Mouse (Mus musculus) hindbrain, postnatal 0 days (tissue): ENCODE measurements around the gene Gm21970. TPM values are rescaled to one million over a fixed set of nuclear protein-coding genes. Genes with fewer than 3 reads are reported as not detected.
"Not testable (repeated sequence)": the region's sequence is repeated elsewhere in the genome, so short reads cannot be mapped to it uniquely, and the experiment has no call there.

ENCODE experiments used
- ATAC-seq: fragments of 200-750 bp; cut with Nextera tagmentation; 2 replicates; pipeline ENCODE4 v1.8.0; 2017; ENCODE audit warnings: mild to moderate bottlenecking, moderate TSS enrichment, moderate library complexity
- DNase-seq: peaks from one replicate; pipeline ENCODE4 v3.0.0-alpha.2; 2015; ENCODE audit warnings: low spot score
- H3K27ac ChIP-seq: fragments of 300-500 bp; sonication (generic); 2 replicates; pipeline ENCODE4 v1.5.1; 2014; ENCODE audit warnings: mild to moderate bottlenecking
- H3K27me3 ChIP-seq: fragments of 300-500 bp; sonication (generic); 2 replicates; pipeline ENCODE4 v1.6.1; 2014; ENCODE audit warnings: low read length, mixed read lengths; ENCODE audit not compliant: insufficient read depth
- H3K36me3 ChIP-seq: fragments of 300-500 bp; sonication (generic); 2 replicates; pipeline ENCODE4 v1.6.1; 2014; ENCODE audit warnings: low read length, mixed read lengths; ENCODE audit not compliant: insufficient read depth
- H3K4me1 ChIP-seq: fragments of 300-500 bp; sonication (generic); 2 replicates; pipeline ENCODE4 v1.6.1; 2014; ENCODE audit warnings: antibody characterized with exemption, low read length, mixed read lengths; ENCODE audit not compliant: insufficient read depth
- H3K4me2 ChIP-seq: fragments of 300-500 bp; sonication (generic); 2 replicates; pipeline ENCODE4 v1.6.1; 2014; ENCODE audit warnings: low read depth, mild to moderate bottlenecking, low read length, moderate library complexity, mixed read lengths
- H3K4me3 ChIP-seq: fragments of 300-500 bp; sonication (generic); 2 replicates; pipeline ENCODE4 v1.5.1; 2014; ENCODE audit warnings: low read length
- H3K9ac ChIP-seq: fragments of 300-500 bp; sonication (generic); replicated peaks from 2 replicates; pipeline ENCODE4 v1.6.1; 2014; ENCODE audit warnings: mild to moderate bottlenecking, low read length, moderate library complexity, mixed read lengths
- H3K9me3 ChIP-seq: fragments of 300-500 bp; sonication (generic); 2 replicates; pipeline ENCODE4 v1.6.1; 2016; ENCODE audit warnings: low read length, mixed read lengths
- CTCF ChIP-seq: IDR thresholded peaks from 2 replicates; pipeline ENCODE4 v1.5.1; 2016; ENCODE audit warnings: antibody characterized with exemption, control low read depth, low read depth
- WGBS: fragments of 180-500 bp; shearing (Covaris S2); extraction: QIAGEN DNeasy Blood & Tissue Kit; methylation state at CpG from one replicate; pipeline ENCODE4 v1.1.7; 2014; 5-methylcytosine and 5-hydroxymethylcytosine counted together
- polyA plus RNA-seq: library from polyadenylated mRNA; unstranded; fragments of >200 nt; fragmentation: Nextera tagmentation; extraction: Ambion mirVana; gene quantifications from 2 replicates; pipeline ENCODE4 v1.2.1, GENCODE M21; 2015
- total RNA-seq: library from RNA; depleted of rRNA; stranded (reverse); fragments of >200 nt; gene quantifications from 2 replicates; pipeline ENCODE4 v1.2.3, GENCODE M21; 2014

Gene Gm21970
- total and polyA plus RNA-seq, 2 experiments from 2014 or later: not detected

GRCm38 (mm10) chr16:91434119-91434518 lies 42.6 kb downstream of the Gm21970 start:
- DNase-seq (no peak), ATAC-seq (no peak)
- Histone ChIP-seq H3K4me3 (no peak overlapping the region), H3K9me3 (no peaks in the 10 kb centered on the region), H3K27me3 (no peaks in the 10 kb centered on the region), H3K36me3 (no peaks in the 10 kb centered on the region), H3K27ac (no peak overlapping the region), H3K4me1 (no peaks in the 10 kb centered on the region), H3K4me2 (no peak overlapping the region), H3K9ac (no peak overlapping the region)
- no peak for TF ChIP-seq CTCF
- 89% methylated on average over 3 of the region's 3 CpGs for WGBS

DNA sequence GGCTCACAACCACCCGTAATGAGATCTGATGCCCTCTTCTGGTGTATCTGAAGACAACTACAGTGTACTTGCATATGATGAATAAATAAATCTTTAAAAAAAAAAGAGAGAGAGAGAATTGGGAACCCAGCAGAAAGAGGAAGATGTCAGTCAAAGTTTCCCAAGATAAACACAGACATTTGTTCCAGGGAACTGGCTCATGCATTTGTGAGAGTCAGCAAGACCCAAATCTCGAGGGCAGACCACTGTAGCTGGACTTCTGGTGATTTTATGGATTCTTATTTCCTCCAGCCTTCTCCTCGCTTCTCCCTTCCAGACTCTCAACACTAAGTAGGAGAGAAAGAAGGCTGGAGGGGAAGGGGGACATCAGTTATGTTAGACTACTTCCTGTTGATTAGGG lies 46.6 kb downstream of the Gm21970 start:
- no peak overlapping the region for H3K27ac ChIP-seq
- no peak for ATAC-seq
- no peak overlapping the region for H3K4me2 ChIP-seq
- no peaks in the 10 kb centered on the region for H3K4me1 ChIP-seq
- DNase-seq: no peak
- no peak overlapping the region for H3K9ac ChIP-seq
- no peaks in the 10 kb centered on the region for H3K9me3 ChIP-seq
- no peaks in the 10 kb centered on the region for H3K27me3 ChIP-seq
- 72% methylated on average over 3 of the region's 3 CpGs for whole genome bisulfite sequencing
- H3K4me3 ChIP-seq: no peak overlapping the region
- no peak for TF ChIP-seq CTCF
- H3K36me3 ChIP-seq: no peaks in the 10 kb centered on the region

DNA sequence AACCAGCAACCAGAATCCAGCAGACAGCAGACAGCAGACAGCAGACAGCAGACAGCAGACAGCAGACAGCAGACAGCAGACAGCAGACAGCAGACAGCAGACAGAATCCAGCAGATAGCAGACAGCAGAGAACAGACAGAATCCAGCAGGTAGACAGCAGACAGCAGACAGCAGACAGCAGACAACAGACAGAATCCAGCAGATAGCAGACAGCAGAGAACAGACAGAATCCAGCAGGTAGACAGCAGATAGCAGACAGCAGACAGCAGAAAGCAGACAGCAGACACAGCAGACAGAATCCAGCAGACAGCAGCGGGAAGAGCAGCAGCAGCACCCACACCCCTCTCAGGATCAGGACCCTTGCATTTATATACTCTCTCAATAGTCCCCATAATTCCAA lies 47.1 kb downstream of the Gm21970 start:
- not testable (repeated sequence) for H3K27ac ChIP-seq, H3K4me2 ChIP-seq, DNase-seq, H3K36me3 ChIP-seq, H3K9ac ChIP-seq, H3K4me3 ChIP-seq, H3K27me3 ChIP-seq, ATAC-seq, H3K4me1 ChIP-seq, H3K9me3 ChIP-seq
- 76% methylated on average over 1 of the region's 1 CpGs for WGBS

DNA sequence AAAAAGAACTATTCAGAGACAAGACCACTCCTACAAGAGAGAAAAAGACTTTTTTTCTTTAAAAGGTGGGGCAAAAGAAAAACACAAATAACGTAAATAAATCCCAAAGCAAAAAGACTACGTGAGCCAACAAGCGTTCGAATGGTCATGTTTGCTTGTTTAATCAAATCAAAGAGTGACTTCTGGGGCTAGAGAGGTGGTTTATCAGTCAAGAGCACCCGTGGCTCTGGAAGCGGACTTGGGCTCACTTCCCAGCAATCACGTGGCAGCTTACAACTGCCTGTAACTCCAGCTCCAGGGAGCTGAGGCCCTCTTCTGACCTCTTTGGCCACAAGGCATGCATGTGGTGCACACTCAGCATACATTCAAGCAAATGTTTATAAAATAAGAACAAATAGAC lies 49.8 kb downstream of the Gm21970 start:
- no peak overlapping the region for H3K4me2 ChIP-seq
- WGBS: 59% methylated on average over 7 of the region's 7 CpGs
- DNase-seq (peak; percentile 22), ATAC-seq (no peak)
- no peaks in the 10 kb centered on the region for H3K27me3 ChIP-seq
- H3K4me3 ChIP-seq: no peak overlapping the region
- no peaks in the 10 kb centered on the region for H3K4me1 ChIP-seq
- peak; percentile 24; the same call in 1 of the 2 replicates for TF ChIP-seq CTCF
- no peak overlapping the region for H3K27ac ChIP-seq
- H3K9ac ChIP-seq: no peak overlapping the region
- no peaks in the 10 kb centered on the region for H3K36me3 ChIP-seq
- H3K9me3 ChIP-seq: no peaks in the 10 kb centered on the region

DNA sequence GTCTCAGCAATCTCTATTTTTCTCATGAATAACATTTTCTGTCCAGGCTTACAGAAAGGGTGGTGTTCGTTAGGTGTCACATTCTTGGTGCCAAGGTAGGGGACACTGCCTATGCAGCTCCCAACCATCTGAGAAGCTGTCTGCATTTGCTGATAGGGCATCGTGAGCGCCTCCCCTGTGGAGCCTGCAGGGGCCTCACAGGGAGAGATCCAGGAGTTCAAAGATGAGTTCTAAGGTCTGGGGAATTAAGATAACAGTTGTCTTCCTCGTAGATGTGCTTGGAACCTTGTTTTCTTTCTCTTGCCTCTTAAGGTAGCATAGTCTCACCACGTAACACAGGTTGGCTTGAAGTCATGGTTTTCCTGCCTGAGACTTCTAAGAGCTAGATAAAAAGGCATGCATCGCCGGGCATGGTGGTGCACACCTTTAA lies 50.3 kb downstream of the Gm21970 start:
- TF ChIP-seq CTCF: no peak
- Histone ChIP-seq H3K9ac (no peak overlapping the region), H3K27ac (no peak overlapping the region), H3K4me1 (no peaks in the 10 kb centered on the region), H3K27me3 (no peaks in the 10 kb centered on the region), H3K9me3 (no peaks in the 10 kb centered on the region), H3K36me3 (no peaks in the 10 kb centered on the region), H3K4me3 (no peak overlapping the region), H3K4me2 (no peak overlapping the region)
- ATAC-seq (no peak), DNase-seq (no peak)
- WGBS: 79% methylated on average over 7 of the region's 7 CpGs

DNA sequence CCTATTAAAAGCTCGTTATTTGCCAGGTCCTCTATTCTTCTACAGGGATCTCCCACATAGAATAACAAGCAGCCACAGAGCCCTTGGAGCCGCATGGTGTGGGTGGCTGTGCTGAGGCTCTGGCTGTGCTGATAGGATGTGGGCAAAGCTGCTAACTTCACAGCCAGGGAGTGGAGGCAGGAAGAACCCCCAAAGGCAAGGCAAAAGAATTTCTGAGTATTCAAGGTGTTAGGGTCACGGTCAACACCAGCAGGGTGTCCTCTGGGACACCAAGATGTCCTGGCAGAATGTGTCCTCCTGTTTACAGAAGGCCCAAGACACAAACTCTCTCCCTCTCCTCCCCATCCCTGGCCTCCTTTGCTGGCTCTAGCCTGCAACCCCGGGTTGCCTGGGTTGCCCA lies 50.9 kb downstream of the Gm21970 start:
- Histone ChIP-seq H3K9ac (no peak overlapping the region), H3K4me3 (no peak overlapping the region), H3K4me1 (no peaks in the 10 kb centered on the region), H3K9me3 (no peaks in the 10 kb centered on the region), H3K36me3 (no peaks in the 10 kb centered on the region), H3K27ac (no peak overlapping the region), H3K27me3 (no peaks in the 10 kb centered on the region), H3K4me2 (no peak overlapping the region)
- no peak for ATAC-seq
- TF ChIP-seq CTCF: no peak
- no peak for DNase-seq
- 75% methylated on average over 4 of the region's 4 CpGs for WGBS

DNA sequence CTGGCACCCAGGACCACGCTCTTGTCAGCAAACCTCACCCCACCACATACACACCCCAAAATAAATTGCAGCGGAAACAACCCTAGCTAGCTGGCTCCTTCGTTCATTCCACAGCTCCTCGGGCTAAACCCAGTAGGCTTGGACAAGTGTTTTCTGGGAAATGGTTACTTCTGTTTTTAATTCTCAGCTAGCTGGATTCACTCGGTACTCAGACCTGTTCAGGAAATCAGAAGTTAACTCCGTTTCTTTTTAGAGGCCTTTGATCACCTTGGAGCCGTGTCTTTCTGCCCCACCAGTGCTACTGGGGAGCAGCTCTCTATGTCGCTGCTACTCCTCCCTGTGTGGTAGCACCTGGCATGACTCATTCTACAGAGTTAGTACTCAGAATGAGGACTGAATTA lies 51.7 kb downstream of the Gm21970 start:
- Histone ChIP-seq H3K4me3 (no peak overlapping the region), H3K4me2 (no peak overlapping the region), H3K27me3 (no peaks in the 10 kb centered on the region), H3K9ac (no peak overlapping the region), H3K27ac (no peak overlapping the region), H3K9me3 (no peaks in the 10 kb centered on the region), H3K36me3 (no peaks in the 10 kb centered on the region), H3K4me1 (no peaks in the 10 kb centered on the region)
- 80% methylated on average over 8 of the region's 8 CpGs for WGBS
- ATAC-seq: no peak
- DNase-seq: no peak
- no peak for TF ChIP-seq CTCF

GRCm38 (mm10) chr16:91444847-91445246 lies 53.3 kb downstream of the Gm21970 start:
- ATAC-seq (no peak), DNase-seq (no peak)
- H3K4me3 ChIP-seq: no peak overlapping the region
- TF ChIP-seq CTCF: no peak
- no peaks in the 10 kb centered on the region for H3K4me1 ChIP-seq
- no peak overlapping the region for H3K27ac ChIP-seq
- no peaks in the 10 kb centered on the region for H3K9me3 ChIP-seq
- 85% methylated on average over 4 of the region's 4 CpGs for WGBS
- H3K27me3 ChIP-seq: no peaks in the 10 kb centered on the region
- H3K9ac ChIP-seq: no peak overlapping the region
- no peaks in the 10 kb centered on the region for H3K36me3 ChIP-seq
- no peak overlapping the region for H3K4me2 ChIP-seq
